Mouse (Mus musculus) G1E (cell line): Measurements from ENCODE around the gene Fxr2.

Experiments
- CTCF ChIP-seq: IDR thresholded peaks from 2 replicates; pipeline ENCODE4 v1.5.1; 2012; ENCODE audit warnings: low read depth, low read length, inconsistent platforms, mixed read lengths
- POLR2AphosphoS5 ChIP-seq: IDR thresholded peaks from 2 replicates; pipeline ENCODE4 v1.6.1; 2012; ENCODE audit warnings: low read depth, low read length, inconsistent platforms; ENCODE audit not compliant: insufficient replicate concordance

GRCm38 (mm10) chr11:69687061-69687460 lies 54.3 kb downstream of the Fxr2 start:
- TF ChIP-seq CTCF (no peak), POLR2AphosphoS5 (no peak)
